Mouse (Mus musculus) CH12.LX (cell line): ENCODE data around the gene Defb45.

Experiments used
- CTCF ChIP-seq, 2 experiments: IDR thresholded peaks in 1 of 2; conservative IDR thresholded peaks in 1 of 2; 2 replicates each; pipeline ENCODE4 v1.5.1; 2011 to 2012; ENCODE audit warnings: low read depth in 2 of 2, low read length in 2 of 2, improper control_type of control experiment in 1 of 2, inconsistent platforms in 1 of 2, mild to moderate bottlenecking in 1 of 2, moderate library complexity in 1 of 2
- ELF1 ChIP-seq: IDR thresholded peaks from 2 replicates; pipeline ENCODE4 v1.6.1; 2014; ENCODE audit warnings: low read depth, mild to moderate bottlenecking, inconsistent platforms, low read length, improper control_type of control experiment
- GABPA ChIP-seq: IDR thresholded peaks from 2 replicates; pipeline ENCODE4 v1.6.1; 2012; ENCODE audit warnings: low read depth, low read length, improper control_type of control experiment, inconsistent platforms; ENCODE audit not compliant: insufficient replicate concordance
- MAFK ChIP-seq: IDR thresholded peaks from 2 replicates; pipeline ENCODE4 v1.6.1; 2011; ENCODE audit warnings: low read length, improper control_type of control experiment; ENCODE audit not compliant: insufficient replicate concordance
- POLR2A ChIP-seq: IDR thresholded peaks from 2 replicates; pipeline ENCODE4 v1.6.1; 2011; ENCODE audit warnings: low read depth, mild to moderate bottlenecking, improper control_type of control experiment, low read length
- SIN3A ChIP-seq: IDR thresholded peaks from 2 replicates; pipeline ENCODE4 v1.6.1; 2012; ENCODE audit warnings: low read length, improper control_type of control experiment, inconsistent platforms
- SMC3 ChIP-seq: IDR thresholded peaks from 2 replicates; pipeline ENCODE4 v1.6.1; 2011; ENCODE audit warnings: low read depth, low read length, improper control_type of control experiment

GRCm38 (mm10) chr2:152626774-152627591 is 27.8 kb upstream of the Defb45 start, which contains the start of gene Rem1:
- no peak for TF ChIP-seq SIN3A
- TF ChIP-seq POLR2A: no peak
- TF ChIP-seq CTCF (conservative IDR thresholded peaks at IDR 0.05 in 1 of 2, IDR thresholded peaks at IDR 0.05 in 1 of 2; ENCODE audit: low read depth in 2 of 2, low read length in 2 of 2): no peak
- TF ChIP-seq GABPA: no peak
- TF ChIP-seq SMC3: no peak
- no peak for TF ChIP-seq MAFK
- TF ChIP-seq ELF1: no peak
